Mouse (Mus musculus): ENCODE data around the gene Ooep.
"Not testable (repeated sequence)": the region's sequence is repeated elsewhere in the genome, so short reads cannot be mapped to it uniquely, and the experiment has no call there.

GRCm38 (mm10) chr9:78367959-78368358 is 10.6 kb downstream of the Ooep start, which contains the start of gene Dppa5a:
- TF ChIP-seq ZC3H11A (IDR thresholded peaks at IDR 0.05; ENCODE audit: borderline replicate concordance, low read depth, low read length); CHD2 (IDR thresholded peaks at IDR 0.05; ENCODE audit: low read depth, low read length); HCFC1 (IDR thresholded peaks at IDR 0.05; ENCODE audit: borderline replicate concordance, insufficient read depth, low read length); ZNF384 (IDR thresholded peaks at IDR 0.05; ENCODE audit: low read depth, low read length): not testable (repeated sequence)
